Mouse (Mus musculus): ENCODE results near the gene Gm7137. TPM values are rescaled to one million over a fixed set of nuclear protein-coding genes. Genes with fewer than 3 reads are reported as not detected.

Gene Gm7137
- polyA plus RNA-seq (2012; ENCODE audit: low replicate concordance): not detected in 2 replicates

GRCm38 (mm10) chr10:77787876-77788275, at the start of gene Gm7137:
Gene Gm7137 (minus strand): TSS chr10:77788200.

DNA sequence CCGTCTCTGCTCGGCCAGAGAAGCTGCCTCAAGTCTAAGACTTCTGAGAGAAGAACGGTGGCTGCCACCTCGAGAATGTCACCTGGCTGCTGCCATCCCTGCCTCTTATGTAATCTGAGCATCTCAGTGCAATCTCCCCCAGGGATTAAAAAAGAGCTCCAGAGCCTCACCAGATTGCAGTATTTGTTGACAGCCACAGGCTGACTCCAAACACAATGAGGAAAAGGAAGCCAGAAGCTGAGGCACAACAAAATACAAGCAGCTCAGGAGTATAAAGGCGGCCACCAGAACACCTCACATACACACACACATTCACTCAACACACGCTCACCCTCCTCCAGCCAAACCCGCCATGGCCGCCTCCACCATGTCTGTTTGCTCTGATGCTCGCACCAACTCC, 47.6 kb upstream of the Gm7137 start, which contains the start of gene Krtap10-10:
Gene Krtap10-10, plus strand, starts transcription at position 301 of the 400 bp plus-strand sequence.

GRCm38 (mm10) chr10:77826951-77827350, 39.0 kb upstream of the Gm7137 start, which contains the start of gene Krtap10-4:
Gene Krtap10-4 (minus strand): TSS chr10:77827095.

DNA sequence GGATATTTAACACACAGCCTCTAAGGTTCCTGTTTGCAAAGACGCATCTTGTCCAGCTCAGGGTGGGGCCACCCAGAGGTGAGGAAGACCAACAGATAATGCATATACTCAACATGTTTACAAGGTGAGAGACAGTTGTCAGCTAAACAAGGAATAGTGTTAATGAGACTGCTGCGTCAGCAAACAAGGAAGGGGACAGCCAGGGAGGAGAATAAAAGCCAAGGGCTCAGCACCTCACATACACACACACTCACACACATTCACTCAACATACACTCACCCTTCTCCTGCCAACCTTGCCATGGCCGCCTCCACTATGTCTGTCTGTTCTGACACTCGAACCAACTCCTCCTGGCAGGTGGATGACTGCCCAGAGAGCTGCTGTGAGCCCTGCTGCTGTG, 26.4 kb upstream of the Gm7137 start, which contains the start of gene Gm2696:
Gene Gm2696, plus strand, starts transcription at position 301 of the 400 bp plus-strand sequence.

GRCm38 (mm10) chr10:77811743-77812142, 23.7 kb upstream of the Gm7137 start, which contains the start of gene Gm9507:
Gene Gm9507 (minus strand): TSS chr10:77811843.

DNA sequence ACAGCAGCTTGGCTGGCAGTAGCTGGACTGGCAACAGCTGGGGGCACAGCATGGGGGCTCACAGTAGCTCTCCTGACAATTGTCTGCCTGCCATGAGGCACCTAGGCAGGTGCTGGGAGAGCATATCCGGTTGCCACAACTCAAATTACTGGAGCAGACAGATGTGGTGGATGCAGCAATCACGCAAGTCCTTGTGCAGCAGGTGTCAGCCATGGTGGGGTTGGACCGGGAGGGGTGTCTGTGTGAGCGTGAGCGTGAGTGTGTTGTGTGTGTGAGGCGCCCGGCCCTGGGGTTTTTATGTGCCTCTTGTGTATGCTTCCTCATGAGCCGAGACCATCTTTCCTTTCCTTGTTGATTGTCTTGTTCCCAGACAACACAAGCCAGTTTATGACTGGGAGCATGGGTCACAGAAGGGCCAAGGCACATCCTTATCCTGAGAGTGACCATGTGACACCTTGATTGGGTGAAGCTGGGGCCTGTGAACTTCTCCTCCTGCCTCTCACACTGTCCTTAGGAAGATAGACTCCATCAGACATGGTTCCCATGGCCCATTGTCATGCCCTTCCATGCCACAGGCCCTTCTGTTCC, 11.0 kb upstream of the Gm7137 start, which contains the start of gene Gm19668:
Gene Gm19668, minus strand, starts transcription at position 213 of the 588 bp plus-strand sequence.

DNA sequence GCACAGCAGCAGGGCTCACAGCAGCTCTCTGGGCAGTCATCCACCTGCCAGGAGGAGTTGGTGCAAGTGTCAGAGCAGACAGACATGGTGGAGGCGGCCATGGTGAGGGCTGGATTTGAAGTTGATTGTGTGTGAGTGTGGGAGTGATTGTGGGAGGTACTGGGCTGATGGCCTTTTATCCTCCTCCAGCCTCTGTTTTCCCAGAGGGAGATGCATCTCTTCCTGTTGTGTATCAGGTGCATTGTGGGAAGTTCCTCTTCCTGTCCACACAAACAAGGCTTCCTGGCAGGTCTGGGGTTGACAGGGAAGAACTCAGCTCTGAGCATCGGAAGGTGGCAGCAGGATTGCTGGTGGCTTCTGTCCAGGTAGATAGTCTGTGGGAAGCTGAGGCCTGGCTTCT, 7.0 kb upstream of the Gm7137 start, which contains the start of gene Gm9639:
Gene Gm9639, minus strand, starts transcription at position 101 of the 400 bp plus-strand sequence.

GRCm38 (mm10) chr10:77782442-77782841, 5.6 kb downstream of the Gm7137 start, which contains the start of gene Gm3250:
Gene Gm3250 (minus strand): TSS chr10:77782542.

DNA sequence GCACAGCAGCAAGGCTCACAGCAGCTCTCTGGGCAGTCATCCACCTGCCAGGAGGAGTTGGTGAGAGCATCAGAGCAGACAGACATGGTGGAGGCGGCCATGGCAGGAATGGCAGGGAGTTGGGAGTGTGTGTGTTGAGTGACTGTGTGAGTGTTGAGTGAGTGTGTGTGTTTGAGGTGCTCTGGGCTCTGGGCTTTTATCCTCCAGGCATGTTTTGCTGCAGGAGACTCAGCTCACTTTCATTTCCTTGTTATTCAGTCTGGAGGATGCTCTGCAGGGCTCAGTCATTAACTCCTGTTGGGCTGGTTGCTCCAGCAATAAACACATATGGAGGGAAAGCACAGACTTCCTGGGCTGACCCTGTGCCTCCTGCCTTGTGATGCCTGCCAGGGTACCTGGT, 11.2 kb downstream of the Gm7137 start, which contains the start of gene Gm7138:
Gene Gm7138, minus strand, starts transcription at position 101 of the 400 bp plus-strand sequence.

DNA sequence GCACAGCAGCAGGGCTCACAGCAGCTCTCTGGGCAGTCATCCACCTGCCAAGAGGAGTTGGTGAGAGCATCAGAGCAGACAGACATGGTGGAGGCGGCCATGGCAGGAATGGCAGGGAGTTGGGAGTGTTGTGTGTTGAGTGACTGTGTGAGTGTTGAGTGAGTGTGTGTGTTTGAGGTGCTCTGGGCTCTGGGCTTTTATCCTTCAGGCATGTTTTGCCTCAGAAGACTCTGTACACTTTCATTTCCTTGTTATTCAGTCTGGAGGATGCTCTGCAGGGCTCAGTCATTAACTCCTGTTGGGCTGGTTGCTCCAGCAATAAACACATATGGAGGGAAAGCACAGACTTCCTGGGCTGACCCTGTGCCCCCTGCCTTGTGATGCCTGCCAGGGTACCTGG, 16.8 kb downstream of the Gm7137 start, which contains the start of gene Gm3238:
Gene Gm3238, minus strand, starts transcription at position 101 of the 400 bp plus-strand sequence.

GRCm38 (mm10) chr10:77759582-77759981, 28.4 kb downstream of the Gm7137 start, which contains the start of gene Gm3233:
Gene Gm3233 (minus strand): TSS chr10:77759682.

GRCm38 (mm10) chr10:77751254-77751653, 36.7 kb downstream of the Gm7137 start, which contains the start of gene Gm9736:
Gene Gm9736 (minus strand): TSS chr10:77751354.

DNA sequence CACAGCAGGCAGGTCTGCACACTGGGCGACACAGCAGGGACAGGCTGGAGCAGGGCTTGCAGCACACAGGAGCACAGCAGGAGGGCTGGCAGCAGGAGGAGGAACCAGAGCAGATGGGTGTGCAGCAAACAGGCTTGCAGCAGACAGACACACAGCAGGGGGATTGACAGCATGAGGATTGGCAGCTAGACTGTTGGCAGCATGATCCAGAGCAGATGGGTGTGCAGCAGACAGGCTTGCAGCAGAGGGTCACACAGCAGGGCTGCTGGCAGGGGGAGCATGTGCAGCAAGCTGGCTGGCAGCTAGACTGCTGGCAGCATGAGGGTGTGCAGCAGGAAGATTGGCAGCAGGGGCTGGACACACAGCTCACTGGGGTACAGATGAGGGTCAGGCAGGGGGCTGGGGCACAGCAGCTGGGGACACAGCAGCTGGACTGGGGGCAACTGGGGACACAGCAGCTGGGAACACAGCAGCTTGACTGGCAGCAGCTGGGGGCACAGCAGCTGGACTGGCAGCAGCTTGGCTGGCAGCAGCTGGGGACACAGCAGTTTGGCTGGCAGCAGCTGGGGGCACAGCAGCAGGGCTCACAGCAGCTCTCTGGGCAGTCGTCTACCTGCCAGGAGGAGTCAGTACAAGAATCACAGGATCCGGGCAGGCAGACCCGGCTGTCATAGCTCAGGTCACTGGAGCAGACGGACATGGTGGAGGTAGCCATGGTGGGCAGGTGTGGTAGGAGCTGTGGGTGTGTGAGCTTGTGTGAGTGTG, 45.9 kb downstream of the Gm7137 start, which contains the start of gene Gm18596:
Gene Gm18596, minus strand, starts transcription at position 715 of the 765 bp plus-strand sequence.

Other genes with a start within 250 kb of the Gm7137 start
- 59.7 and 100 TPM in 2 replicates for gene Pttg1ip, start 206.5 kb downstream of the Gm7137 start, polyA plus RNA-seq (2012; ENCODE audit: low replicate concordance)
- gene Sumo3, start 182.1 kb downstream of the Gm7137 start, polyA plus RNA-seq (2012; ENCODE audit: low replicate concordance): 41.8 and 68.8 TPM in 2 replicates
- gene Gm49325, start 182.0 kb downstream of the Gm7137 start, polyA plus RNA-seq (2012; ENCODE audit: low replicate concordance): not detected in 2 replicates
- gene Ube2g2, start 165.9 kb downstream of the Gm7137 start, polyA plus RNA-seq (2012; ENCODE audit: low replicate concordance): 22.2 and 40.4 TPM in 2 replicates
- gene Tspear, start 101.6 kb downstream of the Gm7137 start, polyA plus RNA-seq (2012; ENCODE audit: low replicate concordance): 0.80 and 1.4 TPM in 2 replicates
- not detected in 2 replicates for gene Gm19402, start 97.4 kb downstream of the Gm7137 start, polyA plus RNA-seq (2012; ENCODE audit: low replicate concordance)
- gene Gm9508, start 91.0 kb downstream of the Gm7137 start, polyA plus RNA-seq (2012; ENCODE audit: low replicate concordance): not detected in 2 replicates
- not detected in 2 replicates for gene Gm10272, start 81.6 kb downstream of the Gm7137 start, polyA plus RNA-seq (2012; ENCODE audit: low replicate concordance)
- gene Gm10024, start 76.7 kb downstream of the Gm7137 start, polyA plus RNA-seq (2012; ENCODE audit: low replicate concordance): not detected in 2 replicates
- gene Gm10142, start 72.4 kb downstream of the Gm7137 start, polyA plus RNA-seq (2012; ENCODE audit: low replicate concordance): not detected in 2 replicates
- not detected in 2 replicates for gene Krtap12-1, start 67.6 kb downstream of the Gm7137 start, polyA plus RNA-seq (2012; ENCODE audit: low replicate concordance)
- gene Gm10100, start 61.7 kb downstream of the Gm7137 start, polyA plus RNA-seq (2012; ENCODE audit: low replicate concordance): not detected in 2 replicates
- not detected in 2 replicates for gene Gm18596, start 45.6 kb downstream of the Gm7137 start, polyA plus RNA-seq (2012; ENCODE audit: low replicate concordance)
- gene Gm9736, start 36.8 kb downstream of the Gm7137 start, polyA plus RNA-seq (2012; ENCODE audit: low replicate concordance): not detected in 2 replicates
- not detected in 2 replicates for gene Gm3233, start 28.5 kb downstream of the Gm7137 start, polyA plus RNA-seq (2012; ENCODE audit: low replicate concordance)
- not detected in 2 replicates for gene Gm3238, start 16.9 kb downstream of the Gm7137 start, polyA plus RNA-seq (2012; ENCODE audit: low replicate concordance)
- gene Gm7138, start 11.3 kb downstream of the Gm7137 start, polyA plus RNA-seq (2012; ENCODE audit: low replicate concordance): not detected in 2 replicates
- not detected in 2 replicates for gene Gm3250, start 5.7 kb downstream of the Gm7137 start, polyA plus RNA-seq (2012; ENCODE audit: low replicate concordance)
- not detected in 2 replicates for gene Gm9639, start 6.9 kb upstream of the Gm7137 start, polyA plus RNA-seq (2012; ENCODE audit: low replicate concordance)
- gene Gm19668, start 10.9 kb upstream of the Gm7137 start, polyA plus RNA-seq (2012; ENCODE audit: low replicate concordance): not detected in 2 replicates
- not detected in 2 replicates for gene Gm9507, start 23.6 kb upstream of the Gm7137 start, polyA plus RNA-seq (2012; ENCODE audit: low replicate concordance)
- not detected in 2 replicates for gene Gm2696, start 26.5 kb upstream of the Gm7137 start, polyA plus RNA-seq (2012; ENCODE audit: low replicate concordance)
- gene Krtap10-4, start 38.9 kb upstream of the Gm7137 start, polyA plus RNA-seq (2012; ENCODE audit: low replicate concordance): not detected in 2 replicates
- not detected in 2 replicates for gene Krtap10-10, start 47.7 kb upstream of the Gm7137 start, polyA plus RNA-seq (2012; ENCODE audit: low replicate concordance)
- not detected in 2 replicates for gene Gm36176, start 58.6 kb upstream of the Gm7137 start, polyA plus RNA-seq (2012; ENCODE audit: low replicate concordance)
- not detected in 2 replicates for gene Gm10318, start 64.7 kb upstream of the Gm7137 start, polyA plus RNA-seq (2012; ENCODE audit: low replicate concordance)
- not detected in 2 replicates for gene Gm3285, start 73.8 kb upstream of the Gm7137 start, polyA plus RNA-seq (2012; ENCODE audit: low replicate concordance)
- 0.25 and 0.51 TPM in 2 replicates for gene Lrrc3, start 114.3 kb upstream of the Gm7137 start, polyA plus RNA-seq (2012; ENCODE audit: low replicate concordance)
- gene Trpm2, start 182.4 kb upstream of the Gm7137 start, polyA plus RNA-seq (2012; ENCODE audit: low replicate concordance): 16.4 and 23.4 TPM in 2 replicates
- 25.5 and 26.2 TPM in 2 replicates for gene 1810043G02Rik, start 190.3 kb upstream of the Gm7137 start, polyA plus RNA-seq (2012; ENCODE audit: low replicate concordance)
- 39.0 and 77.3 TPM in 2 replicates for gene Pfkl, start 221.9 kb upstream of the Gm7137 start, polyA plus RNA-seq (2012; ENCODE audit: low replicate concordance)